Mouse (Mus musculus) adipocyte (in vitro differentiated cells): Measurements from ENCODE around the gene 1700123K08Rik.
"Not testable (repeated sequence)": the region's sequence is repeated elsewhere in the genome, so short reads cannot be mapped to it uniquely, and the experiment has no call there.

Experiments
- DNase-seq: peaks from one replicate; pipeline ENCODE4 v3.0.0-alpha.2; 2016; ENCODE audit warnings: low spot score

1700123K08Rik gene

DNA sequence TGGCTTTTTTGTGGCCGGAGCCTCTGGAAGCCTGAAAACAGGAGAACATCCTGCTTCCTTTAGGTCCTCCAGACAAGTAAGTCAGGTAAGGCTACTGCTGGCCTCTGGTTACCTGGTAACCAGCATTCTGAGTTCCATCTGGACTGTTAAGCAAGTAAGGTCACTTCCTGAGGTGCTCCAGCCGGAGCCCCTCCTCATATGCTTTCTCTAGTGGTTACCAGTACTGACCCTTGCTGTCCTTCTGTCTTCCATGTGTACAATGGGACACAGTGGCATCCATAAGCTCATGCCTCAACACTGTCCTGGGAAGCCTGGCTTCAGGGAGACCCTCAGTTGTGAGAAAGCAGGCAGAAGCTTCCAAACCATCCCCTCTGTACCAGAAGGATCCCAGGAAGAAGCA, at the start of gene 1700123K08Rik:
Gene 1700123K08Rik (minus strand): TSS at position 101 of the 400 bp plus-strand sequence.
- DNase-seq, result not testable (repeated sequence)

DNA sequence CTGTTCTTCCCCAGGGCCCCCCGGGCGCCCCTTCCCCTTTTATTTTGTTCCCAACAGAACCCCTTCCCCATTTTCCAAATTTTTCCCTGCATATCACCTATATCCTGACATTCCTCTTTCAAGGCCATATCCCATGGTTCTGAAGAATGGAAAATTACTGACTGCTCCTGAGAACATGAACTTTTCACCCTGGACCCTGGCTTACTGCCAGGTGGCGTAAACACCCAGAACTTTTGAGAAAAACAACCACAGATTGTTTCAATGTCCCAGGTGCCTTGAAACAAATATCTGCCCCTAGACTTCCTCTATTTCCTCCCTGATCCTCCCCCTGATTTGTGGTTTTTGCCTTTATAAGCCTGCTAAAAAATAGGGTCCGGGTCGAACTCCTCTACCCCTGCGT, 22.9 kb upstream of the 1700123K08Rik start:
- peak; percentile 64 for DNase-seq

DNA sequence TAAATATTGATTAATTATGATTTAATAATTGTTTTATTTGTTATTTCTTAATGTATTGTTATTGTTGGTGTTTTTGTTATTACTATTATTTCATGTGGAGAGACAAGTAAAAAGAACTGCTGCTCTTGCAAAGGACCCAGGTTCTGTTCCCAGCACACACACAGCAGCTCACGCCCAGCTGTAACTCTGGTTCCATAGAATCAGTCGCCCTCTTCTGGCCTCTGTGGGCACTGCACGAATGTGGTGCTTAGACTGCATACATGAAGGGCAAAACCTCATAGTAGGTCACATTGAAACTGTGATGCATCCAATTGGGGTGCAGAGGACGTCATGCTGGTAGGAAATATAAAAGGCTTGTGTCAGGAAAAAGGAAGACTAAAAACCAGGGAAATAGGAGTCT, 7.1 kb upstream of the 1700123K08Rik start:
- DNase-seq, result peak; percentile 36

DNA sequence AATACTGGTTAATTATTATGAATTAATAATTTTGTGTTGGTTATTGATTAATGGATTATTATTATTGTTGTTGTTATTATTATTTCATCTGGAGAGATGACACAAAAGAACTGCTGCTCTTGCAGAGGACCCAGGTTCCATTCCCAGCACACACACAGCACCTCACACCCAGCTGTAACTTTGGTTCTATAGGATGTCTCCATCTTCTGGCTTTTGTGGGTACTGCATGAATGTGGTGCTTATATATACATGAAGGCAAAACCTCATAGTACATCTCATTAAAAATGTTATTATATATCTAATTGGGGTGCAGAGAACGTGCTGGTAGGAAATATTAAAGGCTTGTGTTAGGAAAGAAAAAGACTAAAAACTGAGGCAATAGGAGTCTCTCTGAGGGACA, 11.8 kb downstream of the 1700123K08Rik start:
- peak; percentile 26 for DNase-seq

DNA sequence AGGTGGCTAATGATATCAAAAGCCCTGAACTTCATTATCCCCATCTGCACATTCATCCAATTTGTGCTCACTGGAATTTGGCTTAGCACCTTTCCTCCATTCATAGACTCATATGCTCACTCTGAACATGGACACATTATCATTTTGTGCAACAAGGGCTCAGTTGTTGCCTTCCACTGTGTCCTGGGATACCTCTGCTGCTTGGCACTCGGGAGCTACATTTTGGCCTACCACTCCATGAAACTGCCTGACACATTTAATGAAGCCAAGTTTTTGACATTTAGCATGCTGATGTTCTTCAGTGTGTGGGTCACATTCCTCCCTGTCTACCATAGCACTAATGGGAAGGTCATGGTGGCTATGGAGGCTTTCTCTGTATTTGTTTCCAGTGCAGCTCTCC, 32.0 kb downstream of the 1700123K08Rik start:
- peak; percentile 1 for DNase-seq
